Mouse (Mus musculus): ENCODE data around the gene Gzmf. TPM values are rescaled to one million over a fixed set of nuclear protein-coding genes. Genes with fewer than 3 reads are reported as not detected.

Gzmf gene
- polyA plus RNA-seq (2014; fragmentation: Illumina TruSeq; extraction: RNeasy Lipid Tissue Mini Kit (QIAGEN cat#74804); ENCODE audit: low read depth, low replicate concordance): not detected

GRCm38 (mm10) chr14:56211317-56211716 is at the start of gene Gzmf:
Gene Gzmf, minus strand, starts transcription at chr14:56211417.

GRCm38 (mm10) chr14:56234556-56234955 is 23.3 kb upstream of the Gzmf start, which contains the start of gene Gzmc:
Gene Gzmc, minus strand, starts transcription at chr14:56234656.

DNA sequence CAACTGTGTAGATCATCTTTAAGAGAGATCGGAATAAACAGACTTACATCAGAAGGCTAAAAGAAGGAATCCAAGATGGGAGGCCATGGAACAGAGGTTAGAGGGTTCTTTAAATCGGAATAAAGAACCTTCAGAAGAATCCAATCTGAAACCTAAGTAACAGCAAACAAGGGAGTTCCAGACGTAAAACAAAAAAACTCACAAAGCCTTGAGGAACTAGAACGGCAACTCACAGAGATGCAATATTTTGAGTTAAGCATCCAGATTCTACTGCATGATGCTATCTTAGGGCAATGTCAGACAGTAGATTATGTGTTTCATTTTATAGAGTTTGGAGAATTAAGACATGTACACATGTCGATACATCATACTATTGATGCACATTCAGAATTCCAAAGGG is 36.7 kb downstream of the Gzmf start, which contains the start of gene Gzmn:
Gene Gzmn (minus strand): TSS at position 101 of the 400 bp plus-strand sequence.

DNA sequence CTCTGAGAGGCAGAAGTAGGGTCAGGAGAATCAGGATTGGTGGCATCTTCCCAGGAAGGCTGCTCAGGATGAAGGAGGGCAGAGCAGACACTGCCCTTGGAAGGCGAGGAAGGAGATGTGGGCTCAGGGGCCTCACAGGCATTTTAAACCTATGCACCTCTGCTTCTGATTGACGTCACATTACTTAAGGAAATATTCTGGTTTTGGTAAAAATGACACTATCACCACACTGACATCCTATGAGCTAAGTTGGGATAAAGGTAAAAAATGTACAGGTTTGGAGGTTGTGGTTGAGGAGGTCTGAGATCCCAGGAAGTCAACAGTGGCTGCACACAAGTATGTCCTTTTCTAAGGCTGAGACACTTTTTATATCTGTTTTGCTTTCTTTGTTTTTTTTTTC is 51.7 kb downstream of the Gzmf start, which contains the start of gene Gzmg:
Gene Gzmg (minus strand): TSS at position 101 of the 400 bp plus-strand sequence.

Other genes starting within 250 kb of the Gzmf start
- gene Mcpt1, start 193.4 kb downstream of the Gzmf start, polyA plus RNA-seq (2014; fragmentation: Illumina TruSeq; extraction: RNeasy Lipid Tissue Mini Kit (QIAGEN cat#74804); ENCODE audit: low read depth, low replicate concordance): not detected
- gene Mcpt9, start 180.9 kb downstream of the Gzmf start, polyA plus RNA-seq (2014; fragmentation: Illumina TruSeq; extraction: RNeasy Lipid Tissue Mini Kit (QIAGEN cat#74804); ENCODE audit: low read depth, low replicate concordance): not detected
- 0.58 TPM for gene Mcpt2, start 169.4 kb downstream of the Gzmf start, polyA plus RNA-seq (2014; fragmentation: Illumina TruSeq; extraction: RNeasy Lipid Tissue Mini Kit (QIAGEN cat#74804); ENCODE audit: low read depth, low replicate concordance)
- 3.4 TPM for gene Mcpt4, start 149.1 kb downstream of the Gzmf start, polyA plus RNA-seq (2014; fragmentation: Illumina TruSeq; extraction: RNeasy Lipid Tissue Mini Kit (QIAGEN cat#74804); ENCODE audit: low read depth, low replicate concordance)
- not detected for gene Mcpt8, start 126.1 kb downstream of the Gzmf start, polyA plus RNA-seq (2014; fragmentation: Illumina TruSeq; extraction: RNeasy Lipid Tissue Mini Kit (QIAGEN cat#74804); ENCODE audit: low read depth, low replicate concordance)
- gene Ctsg, start 108.8 kb downstream of the Gzmf start, polyA plus RNA-seq (2014; fragmentation: Illumina TruSeq; extraction: RNeasy Lipid Tissue Mini Kit (QIAGEN cat#74804); ENCODE audit: low read depth, low replicate concordance): not detected
- not detected for gene Gzme, start 90.8 kb downstream of the Gzmf start, polyA plus RNA-seq (2014; fragmentation: Illumina TruSeq; extraction: RNeasy Lipid Tissue Mini Kit (QIAGEN cat#74804); ENCODE audit: low read depth, low replicate concordance)
- not detected for gene Gzmd, start 78.8 kb downstream of the Gzmf start, polyA plus RNA-seq (2014; fragmentation: Illumina TruSeq; extraction: RNeasy Lipid Tissue Mini Kit (QIAGEN cat#74804); ENCODE audit: low read depth, low replicate concordance)
- not detected for gene Gzmg, start 51.8 kb downstream of the Gzmf start, polyA plus RNA-seq (2014; fragmentation: Illumina TruSeq; extraction: RNeasy Lipid Tissue Mini Kit (QIAGEN cat#74804); ENCODE audit: low read depth, low replicate concordance)
- gene Gzmn, start 36.8 kb downstream of the Gzmf start, polyA plus RNA-seq (2014; fragmentation: Illumina TruSeq; extraction: RNeasy Lipid Tissue Mini Kit (QIAGEN cat#74804); ENCODE audit: low read depth, low replicate concordance): not detected
- not detected for gene Gzmc, start 23.2 kb upstream of the Gzmf start, polyA plus RNA-seq (2014; fragmentation: Illumina TruSeq; extraction: RNeasy Lipid Tissue Mini Kit (QIAGEN cat#74804); ENCODE audit: low read depth, low replicate concordance)
- 1.1 TPM for gene Gzmb, start 50.8 kb upstream of the Gzmf start, polyA plus RNA-seq (2014; fragmentation: Illumina TruSeq; extraction: RNeasy Lipid Tissue Mini Kit (QIAGEN cat#74804); ENCODE audit: low read depth, low replicate concordance)
- gene Atp12a, start 153.7 kb upstream of the Gzmf start, polyA plus RNA-seq (2014; fragmentation: Illumina TruSeq; extraction: RNeasy Lipid Tissue Mini Kit (QIAGEN cat#74804); ENCODE audit: low read depth, low replicate concordance): not detected
- 4.0 TPM for gene Rnf17, start 191.2 kb upstream of the Gzmf start, polyA plus RNA-seq (2014; fragmentation: Illumina TruSeq; extraction: RNeasy Lipid Tissue Mini Kit (QIAGEN cat#74804); ENCODE audit: low read depth, low replicate concordance)

Data from adrenal gland, adult 10 weeks (tissue).